Mouse (Mus musculus) B cell, adult 67 days (primary cell): ENCODE results near the gene Fgd4. TPM values are rescaled to one million over a fixed set of nuclear protein-coding genes. Genes with fewer than 3 reads are reported as not detected.

Source experiments
- total RNA-seq, 2 experiments: library from RNA; stranded (reverse); gene quantifications; 4 replicates each; pipeline ENCODE4 v1.2.4; 2023

The Fgd4 gene
- total RNA-seq, result under 1 TPM; 0.09 to 0.29 TPM

DNA sequence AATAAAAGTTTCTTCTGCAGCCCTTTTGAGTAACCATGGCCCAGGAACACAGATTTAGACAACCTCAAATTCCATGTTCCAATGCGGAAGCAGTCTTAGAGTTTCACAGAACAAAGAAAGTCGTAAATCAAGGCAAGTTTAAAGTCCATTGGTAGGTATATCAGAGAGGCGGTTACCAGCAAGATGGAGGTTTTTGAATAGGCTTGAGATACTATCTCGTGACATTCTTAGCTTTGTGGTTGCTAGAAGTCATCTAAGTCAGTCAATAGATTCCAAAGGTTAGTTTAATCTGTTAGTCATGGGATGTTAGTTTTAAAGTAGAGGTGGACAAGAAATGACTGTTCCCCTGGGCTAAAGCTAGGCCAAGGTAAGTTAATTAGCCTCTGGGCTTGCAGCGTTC is at the start of gene Fgd4:
Gene Fgd4, minus strand, starts transcription at position 89 of the 400 bp plus-strand sequence.

Other genes with a start within 250 kb of the Fgd4 start
- gene Dnm1l, start 241.6 kb downstream of the Fgd4 start, total RNA-seq, result 10 to 100 TPM; 68.4 to 72.3 TPM
- gene Olfr19, start 75.9 kb upstream of the Fgd4 start, total RNA-seq, result not detected
- gene Spag6l, start 228.9 kb upstream of the Fgd4 start, total RNA-seq, result 10 to 100 TPM in 1 of 2 experiments, 1 to 10 TPM in 1; 4.5 to 11.7 TPM